Mouse (Mus musculus) liver, postnatal 0 days (tissue): Measurements from ENCODE around the gene Podn. TPM values are rescaled to one million over a fixed set of nuclear protein-coding genes. Genes with fewer than 3 reads are reported as not detected.

Source experiments
- ATAC-seq: fragments of 200-750 bp; cut with Nextera tagmentation; 2 replicates; pipeline ENCODE4 v1.8.0; 2017; ENCODE audit warnings: mild to moderate bottlenecking, moderate library complexity
- DNase-seq: peaks from one replicate; pipeline ENCODE4 v3.0.0-alpha.2; 2016
- H3K27ac ChIP-seq: fragments of 300-500 bp; sonication (generic); 2 replicates; pipeline ENCODE4 v1.5.1; 2014; ENCODE audit warnings: antibody characterized with exemption, moderate library complexity, mild to moderate bottlenecking, low read depth
- H3K27me3 ChIP-seq: fragments of 300-500 bp; sonication (generic); 2 replicates; pipeline ENCODE4 v1.6.1; 2014; ENCODE audit warnings: low read length, control low read depth, mixed read lengths; ENCODE audit not compliant: insufficient read depth
- H3K36me3 ChIP-seq: fragments of 300-500 bp; sonication (generic); replicated peaks from 2 replicates; pipeline ENCODE4 v1.6.1; 2014; ENCODE audit warnings: mild to moderate bottlenecking, control low read depth, low read length, moderate library complexity, mixed read lengths; ENCODE audit not compliant: insufficient read depth
- H3K4me1 ChIP-seq: fragments of 300-500 bp; sonication (generic); 2 replicates; pipeline ENCODE4 v1.6.1; 2014; ENCODE audit warnings: antibody characterized with exemption, mild to moderate bottlenecking, control low read depth; ENCODE audit not compliant: insufficient read depth
- H3K4me2 ChIP-seq: fragments of 300-500 bp; sonication (generic); 2 replicates; pipeline ENCODE4 v1.6.1; 2014; ENCODE audit warnings: low read depth, mild to moderate bottlenecking, low read length, moderate library complexity, mixed read lengths
- H3K4me3 ChIP-seq: fragments of 300-500 bp; sonication (generic); 2 replicates; pipeline ENCODE4 v1.5.1; 2014; ENCODE audit warnings: low read depth, low read length
- H3K9ac ChIP-seq: fragments of 300-500 bp; sonication (generic); replicated peaks from 2 replicates; pipeline ENCODE4 v1.6.1; 2014; ENCODE audit warnings: mild to moderate bottlenecking, moderate library complexity
- H3K9me3 ChIP-seq: fragments of 300-500 bp; sonication (generic); 2 replicates; pipeline ENCODE4 v1.6.1; 2016; ENCODE audit warnings: mild to moderate bottlenecking, control low read depth, low read length, mixed read lengths
- CTCF ChIP-seq: sonication (generic); IDR thresholded peaks from 2 replicates; pipeline ENCODE4 v1.5.1; 2016; ENCODE audit warnings: antibody characterized with exemption, low read depth
- EP300 ChIP-seq: IDR thresholded peaks from 2 replicates; pipeline ENCODE4 v1.6.1; 2016; ENCODE audit warnings: antibody characterized with exemption, low read depth, mild to moderate bottlenecking
- WGBS: fragments of 180-500 bp; shearing (Covaris S2); extraction: QIAGEN DNeasy Blood & Tissue Kit; methylation state at CpG from one replicate; pipeline ENCODE4 v1.1.7; 2014; ENCODE audit not compliant: insufficient replicate concordance; 5-methylcytosine and 5-hydroxymethylcytosine counted together
- microRNA-seq: library from miRNA; unstranded; fragments of <30 nt; microRNA quantifications from one replicate; pipeline ENCODE4, GENCODE M21; 2016
- polyA plus RNA-seq: library from polyadenylated mRNA; unstranded; fragments of >200 nt; fragmentation: Nextera tagmentation; extraction: Ambion mirVana; gene quantifications from 2 replicates; pipeline ENCODE4 v1.2.1, GENCODE M21; 2015

Podn gene
- polyA plus RNA-seq, 1 experiment from 2014 or later: 0.43 TPM

GRCm38 (mm10) chr4:107974527-107974926 lies 121.7 kb downstream of the Podn start:
- Histone ChIP-seq H3K4me2 (no peak overlapping the region), H3K36me3 (no peaks in the 10 kb centered on the region), H3K27ac (no peak overlapping the region), H3K4me1 (no peaks in the 10 kb centered on the region), H3K4me3 (no peak overlapping the region), H3K27me3 (no peaks in the 10 kb centered on the region), H3K9ac (no peak overlapping the region), H3K9me3 (no peaks in the 10 kb centered on the region)
- DNase-seq (no peak), ATAC-seq (no peak)
- no peak for TF ChIP-seq EP300
- no peak for TF ChIP-seq CTCF
- 78% methylated on average over 11 of the region's 11 CpGs for WGBS

GRCm38 (mm10) chr4:107971162-107971561 lies 125.1 kb downstream of the Podn start:
- Histone ChIP-seq H3K36me3 (no peaks in the 10 kb centered on the region), H3K9me3 (no peaks in the 10 kb centered on the region), H3K4me3 (no peak overlapping the region), H3K27me3 (no peaks in the 10 kb centered on the region), H3K4me2 (no peak overlapping the region), H3K4me1 (no peaks in the 10 kb centered on the region), H3K9ac (no peak overlapping the region), H3K27ac (no peak overlapping the region)
- TF ChIP-seq CTCF (no peak), EP300 (no peak)
- DNase-seq: no peak
- ATAC-seq: no peak
- WGBS: 94% methylated on average over 1 of the region's 1 CpGs

- H3K4me1 ChIP-seq: no peaks in the 10 kb centered on the region
- no peak overlapping the region for H3K4me2 ChIP-seq
- H3K4me3 ChIP-seq: no peak overlapping the region
- ATAC-seq: no peak
- H3K27ac ChIP-seq: no peak overlapping the region
- no peaks in the 10 kb centered on the region for H3K27me3 ChIP-seq
- H3K9ac ChIP-seq: no peak overlapping the region
- TF ChIP-seq CTCF (no peak), EP300 (no peak)
- no peaks in the 10 kb centered on the region for H3K9me3 ChIP-seq
- no peaks in the 10 kb centered on the region for H3K36me3 ChIP-seq
- DNase-seq: no peak
These were observed 126.5 kb downstream of the Podn start for GRCm38 (mm10) chr4:107969781-107970180.

- WGBS: 81% methylated on average over 16 of the region's 16 CpGs
- no peak for TF ChIP-seq CTCF
- no peak for TF ChIP-seq EP300
These were observed 128.1 kb downstream of the Podn start, which contains the start of gene Slc1a7 for GRCm38 (mm10) chr4:107967966-107968682. TSS of gene Slc1a7 (plus strand) at chr4:107968332.

GRCm38 (mm10) chr4:107966416-107967109 lies 129.7 kb downstream of the Podn start:
- no peak overlapping the region for H3K4me3 ChIP-seq
- no peak for ATAC-seq
- no peak overlapping the region for H3K9ac ChIP-seq
- no peak for DNase-seq
- no peaks in the 10 kb centered on the region for H3K36me3 ChIP-seq
- no peaks in the 10 kb centered on the region for H3K4me1 ChIP-seq
- no peaks in the 10 kb centered on the region for H3K9me3 ChIP-seq
- no peaks in the 10 kb centered on the region for H3K27me3 ChIP-seq
- TF ChIP-seq EP300 (no peak), CTCF (no peak)
- H3K27ac ChIP-seq: no peak overlapping the region
- WGBS: 26% methylated on average over 5 of the region's 5 CpGs
- no peak overlapping the region for H3K4me2 ChIP-seq

More at GRCm38 (mm10) chr4:107967966-107968682, 128.1 kb downstream of the Podn start, which contains the start of gene Slc1a7:
- Histone ChIP-seq H3K27me3 (no peaks in the 10 kb centered on the region), H3K4me1 (no peaks in the 10 kb centered on the region), H3K9ac (no peak within 1 kb of the TSS), H3K4me2 (no peak within 1 kb of the TSS), H3K27ac (no peak within 1 kb of the TSS), H3K4me3 (no peak within 1 kb of the TSS), H3K9me3 (no peaks in the 10 kb centered on the region), H3K36me3 (no peaks in the 10 kb centered on the region)
- DNase-seq: no peak
- no peak for ATAC-seq

Small RNA genes within 50 kb of the gene (microRNA-seq; reads per million reads assigned to microRNA genes)
- not detected for gene Mir6397

Other genes with a start within 250 kb of the Podn start
- 66.1 and 67.5 TPM in 2 replicates for gene Magoh, start 216.7 kb downstream of the Podn start, polyA plus RNA-seq
- gene 0610037L13Rik, start 206.6 kb downstream of the Podn start, polyA plus RNA-seq: 44.4 and 45.8 TPM in 2 replicates
- 99.3 and 100 TPM in 2 replicates for gene Cpt2, start 172.8 kb downstream of the Podn start, polyA plus RNA-seq
- 0.04 TPM in 1 of 2 replicates, not detected in the other for gene Slc1a7, start 128.1 kb downstream of the Podn start, polyA plus RNA-seq
- gene Scp2, start 48.6 kb upstream of the Podn start, polyA plus RNA-seq: 1,479 and 1,508 TPM in 2 replicates
- 94.6 and 99.9 TPM in 2 replicates for gene Echdc2, start 69.0 kb upstream of the Podn start, polyA plus RNA-seq
- gene Zyg11a, start 121.6 kb upstream of the Podn start, polyA plus RNA-seq: 0.75 and 0.86 TPM in 2 replicates
- gene Zyg11b, start 204.7 kb upstream of the Podn start, polyA plus RNA-seq: 2.5 and 2.6 TPM in 2 replicates
- 62.2 and 64.9 TPM in 2 replicates for gene Coa7, start 231.7 kb upstream of the Podn start, polyA plus RNA-seq